Mouse (Mus musculus): ENCODE measurements around the gene 1700057G04Rik.

GRCm38 (mm10) chr9:92273271-92273670 is 35.9 kb upstream of the 1700057G04Rik start:
- TF ChIP-seq POLR2A (IDR thresholded peaks at IDR 0.05; ENCODE audit: insufficient read depth, low read depth, low read length) (no peak), CTCF (IDR thresholded peaks at IDR 0.05; ENCODE audit: insufficient read depth, low read depth, low read length) (no peak)

Measured in olfactory bulb, adult 2 months (tissue).